Mouse (Mus musculus) c-Kit-positive CD71-positive TER-119-positive erythroid progenitor cells, embryonic 14.5 days (primary cell): ENCODE measurements around the gene Tubgcp6.

Experiments
- DNase-seq: peaks from one replicate; pipeline ENCODE4 v3.0.0-alpha.2; 2013; ENCODE audit warnings: low spot score

Gene Tubgcp6

DNA sequence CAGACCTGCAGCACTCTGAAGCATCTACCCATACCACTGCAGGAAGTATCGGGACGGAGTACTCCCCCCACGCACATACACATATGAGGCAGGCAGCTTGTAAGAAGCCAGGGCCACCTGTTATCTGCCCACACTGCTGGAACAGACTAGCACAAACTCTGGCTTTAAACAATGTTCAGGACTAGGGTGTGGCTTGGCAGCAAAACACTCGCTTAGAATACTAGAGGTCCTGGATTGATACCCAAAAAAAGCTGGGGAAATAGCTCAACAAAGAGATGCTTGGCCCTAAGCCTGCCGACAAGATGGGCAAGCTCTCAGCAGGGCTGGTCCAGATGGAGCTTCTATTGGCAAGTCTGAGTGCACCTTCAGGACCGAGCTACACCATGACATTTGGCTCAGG is 59.4 kb downstream of the Tubgcp6 start:
- DNase-seq, result no peak

DNA sequence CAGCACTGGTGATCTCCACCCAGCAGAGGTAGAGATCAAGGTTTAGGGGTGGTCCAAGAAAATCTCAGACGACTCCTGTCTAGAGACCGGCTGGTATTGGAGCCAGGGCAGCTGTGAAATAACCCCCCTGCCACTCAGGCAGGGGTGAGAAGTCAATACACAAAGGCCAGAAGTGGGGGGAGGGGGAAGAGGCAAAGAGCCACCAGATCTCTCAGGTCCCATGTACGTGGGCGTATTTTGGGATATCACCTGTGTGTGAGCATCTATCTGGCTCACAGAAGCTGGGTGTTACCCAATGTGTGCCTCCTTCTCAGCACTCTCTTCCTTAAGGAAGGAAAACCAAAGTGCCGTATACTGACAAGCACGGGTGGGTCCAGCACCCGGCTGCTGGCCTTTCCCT is 59.9 kb downstream of the Tubgcp6 start:
- DNase-seq, result no peak

DNA sequence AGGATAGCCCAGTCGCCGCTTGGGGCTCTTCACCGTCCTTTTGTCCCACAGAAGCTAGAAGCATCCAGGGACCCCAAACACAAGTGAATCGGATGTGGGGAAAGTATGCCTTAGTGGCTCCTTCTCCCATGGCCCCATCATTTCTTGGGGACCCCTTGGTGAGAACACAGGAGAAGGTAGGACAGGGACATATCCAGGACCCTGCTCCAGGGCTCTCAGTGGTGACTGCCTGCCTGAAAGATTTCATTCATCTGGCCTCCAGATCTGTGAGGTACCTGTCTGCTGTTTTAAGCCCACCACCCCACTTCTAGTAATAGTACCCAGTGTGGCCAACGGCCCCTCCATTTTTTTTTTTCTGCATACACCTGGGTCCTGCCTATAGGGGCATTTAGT is 60.4 kb downstream of the Tubgcp6 start:
- no peak for DNase-seq

DNA sequence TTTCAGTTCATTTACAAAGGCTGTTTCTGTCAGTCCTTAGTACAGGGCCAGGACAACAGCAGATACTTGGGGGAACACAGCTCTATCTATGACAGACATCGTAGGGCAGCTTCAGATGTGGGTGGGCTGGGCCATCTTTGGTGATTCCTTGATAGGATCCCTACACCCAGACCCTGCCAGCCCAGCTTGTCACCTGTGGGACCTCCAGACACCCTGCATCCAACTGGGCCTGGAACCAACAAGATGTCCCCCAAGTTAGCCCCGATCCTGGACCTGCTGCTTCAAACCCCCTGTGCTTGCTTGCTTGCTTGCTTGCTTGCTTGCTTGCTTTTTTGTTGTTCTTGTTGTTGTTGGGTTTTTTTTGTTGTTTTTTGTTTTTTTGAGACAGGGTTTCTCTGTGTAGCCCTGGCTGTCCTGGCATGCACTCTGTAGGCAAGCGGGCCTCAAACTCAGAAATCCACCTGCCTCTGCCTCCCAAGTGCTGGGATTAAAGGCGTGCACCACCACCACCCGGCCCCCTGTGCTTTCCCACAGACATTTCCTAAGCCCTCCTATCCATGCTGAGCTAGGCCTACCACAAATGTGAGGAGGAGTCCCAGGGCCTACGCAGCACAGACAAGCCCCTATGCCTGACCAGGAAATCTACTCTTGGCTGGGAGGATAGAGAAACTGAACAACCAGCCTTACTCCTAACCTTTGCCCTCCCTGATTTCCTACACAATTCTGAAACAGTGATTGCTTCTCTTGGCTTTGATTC is 61.0 kb downstream of the Tubgcp6 start:
- DNase-seq, result no peak

DNA sequence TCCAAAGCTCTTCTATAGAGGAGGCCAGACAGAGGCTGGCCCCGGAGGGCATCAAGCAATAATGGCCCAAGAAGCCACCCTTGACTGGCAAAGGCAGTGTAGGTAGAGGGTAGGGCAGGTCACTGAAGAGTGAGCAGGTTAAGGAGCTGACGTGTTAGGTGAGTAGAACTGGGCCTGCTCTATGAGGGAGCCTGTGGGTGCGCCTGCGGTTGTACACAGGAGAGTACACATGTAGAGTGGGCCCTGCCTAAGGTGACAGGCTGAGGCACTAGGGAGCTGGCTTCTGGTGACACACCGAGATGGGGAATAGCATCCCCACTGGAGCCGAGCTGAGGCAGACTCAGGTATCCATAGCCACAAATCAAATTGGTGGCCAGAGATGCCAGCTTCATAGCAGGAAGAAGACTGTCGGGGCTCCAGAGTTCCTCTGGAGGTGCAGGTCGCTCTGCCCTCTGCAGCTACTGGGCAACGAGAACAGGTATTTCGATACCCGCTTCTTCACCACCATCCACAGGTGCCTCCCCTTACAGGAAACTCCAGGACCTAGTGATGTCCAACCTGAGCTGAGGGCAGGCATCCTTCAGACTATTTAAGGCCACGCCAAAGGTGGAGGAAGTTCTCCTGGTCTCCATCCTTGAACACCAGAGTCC is 62.0 kb downstream of the Tubgcp6 start:
- DNase-seq, result no peak

DNA sequence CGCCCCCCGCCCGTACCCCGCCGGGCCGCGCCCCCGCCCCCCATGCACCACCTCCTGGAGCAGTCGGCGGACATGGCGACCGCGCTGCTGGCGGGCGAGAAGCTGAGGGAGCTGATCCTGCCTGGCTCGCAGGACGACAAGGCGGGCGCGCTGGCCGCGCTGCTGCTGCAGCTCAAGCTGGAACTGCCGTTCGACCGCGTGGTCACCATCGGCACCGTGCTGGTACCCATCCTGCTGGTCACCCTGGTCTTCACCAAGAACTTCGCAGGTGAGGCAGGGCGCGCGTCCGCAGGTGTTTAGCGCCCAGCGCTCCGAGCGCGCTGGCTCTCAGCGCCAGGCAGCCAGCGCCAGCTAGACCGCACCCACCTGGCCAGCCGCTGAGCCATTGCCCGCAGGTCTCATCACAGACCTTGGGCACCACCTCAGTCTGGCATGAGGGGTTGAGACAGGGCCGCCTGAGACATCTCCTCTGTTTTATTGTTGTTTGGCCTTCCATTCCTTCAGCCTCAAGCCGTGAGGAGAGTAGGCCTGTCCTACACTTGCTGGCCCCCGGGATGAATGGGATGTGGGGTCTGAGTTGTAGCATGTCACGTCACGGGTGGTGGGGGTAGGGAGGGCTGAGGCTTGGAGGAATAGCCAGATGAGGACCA is 62.8 kb downstream of the Tubgcp6 start:
- DNase-seq, result no peak

DNA sequence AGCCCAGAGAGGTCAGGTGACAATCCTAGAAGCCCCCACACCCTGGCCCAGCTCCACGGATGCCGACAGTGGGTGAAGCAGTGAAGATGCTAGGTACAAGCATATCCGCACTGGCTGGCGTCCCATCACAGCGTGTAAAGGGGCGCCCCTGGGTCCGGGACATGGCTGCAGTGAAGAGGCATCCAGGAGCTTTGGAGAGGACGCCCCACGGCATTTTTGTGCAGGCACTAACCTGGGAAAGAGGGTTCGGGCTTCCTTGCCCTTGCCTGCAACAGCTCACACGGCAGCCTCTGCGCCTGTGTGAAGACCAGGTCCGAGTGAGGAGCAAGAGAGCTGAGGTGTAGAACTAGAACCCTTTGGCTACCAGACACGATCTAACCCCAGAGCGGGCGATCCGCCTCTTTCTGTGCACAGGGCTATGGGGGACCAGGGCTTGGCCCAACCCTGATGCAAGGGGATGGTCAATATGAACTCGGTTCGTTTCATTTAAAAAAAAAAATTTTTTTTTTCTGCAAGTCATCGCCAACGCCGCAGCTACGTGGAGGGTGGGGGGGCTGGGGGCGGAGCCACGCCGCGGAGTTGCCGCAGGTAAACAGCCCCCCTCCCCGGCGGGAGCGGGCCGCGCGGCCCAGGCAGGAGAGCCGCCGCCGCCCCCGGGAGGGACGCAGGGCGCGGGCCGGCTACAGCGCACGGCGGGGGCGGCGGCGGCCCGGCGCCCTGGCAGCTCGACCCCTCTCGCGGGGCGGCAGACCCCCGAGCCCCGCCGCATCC is 63.6 kb downstream of the Tubgcp6 start, which contains the start of gene Panx2:
Gene Panx2, plus strand, starts transcription at position 574 of the 771 bp plus-strand sequence.
- no peak for DNase-seq

DNA sequence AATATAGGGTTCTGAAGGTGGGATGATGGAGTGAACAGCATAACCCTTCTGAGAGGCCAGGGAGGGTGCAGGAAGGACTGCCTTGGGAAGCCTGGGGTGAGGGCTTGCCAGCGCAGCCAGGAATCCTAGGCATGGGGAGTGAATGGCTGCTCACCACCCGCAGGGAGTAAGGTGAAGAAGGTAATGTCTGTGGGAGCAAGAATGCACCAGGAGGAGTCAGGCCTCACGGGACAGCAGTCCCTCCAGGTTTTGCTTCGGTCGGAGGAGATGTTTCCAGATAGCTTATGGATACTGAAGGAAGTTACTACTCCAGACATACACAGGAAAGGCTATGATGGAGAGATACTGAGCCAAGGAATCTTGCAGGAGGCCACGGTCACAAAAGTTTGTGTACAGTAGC is 64.2 kb downstream of the Tubgcp6 start:
- DNase-seq, result no peak

DNA sequence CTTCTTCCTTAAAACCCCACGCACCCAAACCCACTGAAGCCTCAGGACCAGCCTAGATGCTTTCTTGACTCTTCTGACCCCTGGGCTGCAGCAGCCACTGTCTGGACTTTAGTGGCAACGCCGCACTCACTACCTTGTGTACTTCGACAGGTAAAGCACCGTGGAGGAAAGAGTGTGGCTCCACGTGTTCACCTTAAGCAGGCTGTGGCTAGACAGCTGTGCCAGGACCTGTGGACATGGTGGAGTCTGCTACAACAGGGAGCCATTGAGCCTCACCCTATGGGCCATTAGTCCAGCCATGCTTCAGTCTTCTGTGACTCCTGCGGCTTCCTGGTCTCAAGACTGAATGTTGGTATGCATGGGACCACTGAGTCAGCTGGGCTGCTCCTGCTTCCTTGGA is 68.2 kb downstream of the Tubgcp6 start:
- no peak for DNase-seq
